Mouse (Mus musculus): ENCODE results near the gene Rab3gap2. TPM values are rescaled to one million over a fixed set of nuclear protein-coding genes. Genes with fewer than 3 reads are reported as not detected.

Gene Rab3gap2
- polyA plus RNA-seq, 1 experiment: 32.8 TPM

GRCm38 (mm10) chr1:185331983-185332430 lies 128.1 kb downstream of the Rab3gap2 start, which contains the start of gene Bpnt1:
Gene Bpnt1 (plus strand): TSS chr1:185332149.
- Histone ChIP-seq H3K4me1 (ENCODE audit: control insufficient read depth, insufficient read depth, low read length) (no peaks in the 10 kb centered on the region), H3K4me3 (ENCODE audit: low read depth, low read length) (peak within 1 kb of the TSS; percentile 74), H3K9ac (ENCODE audit: low read depth, poor library complexity, severe bottlenecking) (peak within 1 kb of the TSS; percentile 43), H3K9me3 (replicated peaks; ENCODE audit: control insufficient read depth, insufficient read depth, low read length, poor library complexity, severe bottlenecking) (no peaks in the 10 kb centered on the region; the same call in 1 of the 2 replicates), H3K27ac (ENCODE audit: insufficient read depth, low read length) (0 out of 2 replicates have a peak within 1 kb of the TSS, but pooled peaks have one; percentile 41), H3K27me3 (ENCODE audit: control insufficient read depth, insufficient read depth, low read length, poor library complexity, severe bottlenecking) (no peaks in the 10 kb centered on the region), H3K36me3 (ENCODE audit: control insufficient read depth, insufficient read depth, low read length, poor library complexity, severe bottlenecking) (no peaks in the 10 kb centered on the region)
- TF ChIP-seq CTCF (IDR thresholded peaks at IDR 0.05; ENCODE audit: low read depth, low read length) (no peak), POLR2A (IDR thresholded peaks at IDR 0.05; ENCODE audit: insufficient read depth, low read length) (peak; percentile 31)

GRCm38 (mm10) chr1:185333651-185334050 lies 129.7 kb downstream of the Rab3gap2 start:
- Histone ChIP-seq H3K36me3 (ENCODE audit: control insufficient read depth, insufficient read depth, low read length, poor library complexity, severe bottlenecking) (no peaks in the 10 kb centered on the region), H3K4me3 (ENCODE audit: low read depth, low read length) (no peak overlapping the region), H3K27ac (ENCODE audit: insufficient read depth, low read length) (no peak overlapping the region), H3K9ac (ENCODE audit: low read depth, poor library complexity, severe bottlenecking) (no peak overlapping the region), H3K27me3 (ENCODE audit: control insufficient read depth, insufficient read depth, low read length, poor library complexity, severe bottlenecking) (no peaks in the 10 kb centered on the region), H3K4me1 (ENCODE audit: control insufficient read depth, insufficient read depth, low read length) (no peaks in the 10 kb centered on the region), H3K9me3 (replicated peaks; ENCODE audit: control insufficient read depth, insufficient read depth, low read length, poor library complexity, severe bottlenecking) (no peaks in the 10 kb centered on the region)
- TF ChIP-seq CTCF (IDR thresholded peaks at IDR 0.05; ENCODE audit: low read depth, low read length): no peak

- Histone ChIP-seq H3K27ac (ENCODE audit: insufficient read depth, low read length) (no peak overlapping the region), H3K4me3 (ENCODE audit: low read depth, low read length) (no peak overlapping the region), H3K27me3 (ENCODE audit: control insufficient read depth, insufficient read depth, low read length, poor library complexity, severe bottlenecking) (no peaks in the 10 kb centered on the region), H3K36me3 (ENCODE audit: control insufficient read depth, insufficient read depth, low read length, poor library complexity, severe bottlenecking) (0 out of 2 replicates have a peak, but pooled peaks cover 2% of the 10 kb centered on the region), H3K9ac (ENCODE audit: low read depth, poor library complexity, severe bottlenecking) (no peak overlapping the region), H3K9me3 (replicated peaks; ENCODE audit: control insufficient read depth, insufficient read depth, low read length, poor library complexity, severe bottlenecking) (no peaks in the 10 kb centered on the region), H3K4me1 (ENCODE audit: control insufficient read depth, insufficient read depth, low read length) (no peaks in the 10 kb centered on the region)
- TF ChIP-seq CTCF (IDR thresholded peaks at IDR 0.05; ENCODE audit: low read depth, low read length) (no peak), POLR2A (IDR thresholded peaks at IDR 0.05; ENCODE audit: insufficient read depth, low read length) (no peak), EP300 (IDR thresholded peaks at IDR 0.05; ENCODE audit: insufficient read depth, low read depth, low read length) (no peak)
Measured at GRCm38 (mm10) chr1:185334136-185334535, 130.2 kb downstream of the Rab3gap2 start.

GRCm38 (mm10) chr1:185335231-185335765 lies 131.4 kb downstream of the Rab3gap2 start:
- H3K4me3 ChIP-seq (ENCODE audit: low read depth, low read length): no peak overlapping the region
- H3K9me3 ChIP-seq (replicated peaks; ENCODE audit: control insufficient read depth, insufficient read depth, low read length, poor library complexity, severe bottlenecking): no peaks in the 10 kb centered on the region
- 0 out of 2 replicates have a peak, but pooled peaks cover 2% of the 10 kb centered on the region for H3K36me3 ChIP-seq (ENCODE audit: control insufficient read depth, insufficient read depth, low read length, poor library complexity, severe bottlenecking)
- H3K27ac ChIP-seq (ENCODE audit: insufficient read depth, low read length): no peak overlapping the region
- TF ChIP-seq EP300 (IDR thresholded peaks at IDR 0.05; ENCODE audit: insufficient read depth, low read depth, low read length): no peak
- TF ChIP-seq CTCF (IDR thresholded peaks at IDR 0.05; ENCODE audit: low read depth, low read length): no peak
- TF ChIP-seq POLR2A (IDR thresholded peaks at IDR 0.05; ENCODE audit: insufficient read depth, low read length): no peak
- no peaks in the 10 kb centered on the region for H3K27me3 ChIP-seq (ENCODE audit: control insufficient read depth, insufficient read depth, low read length, poor library complexity, severe bottlenecking)
- no peaks in the 10 kb centered on the region for H3K4me1 ChIP-seq (ENCODE audit: control insufficient read depth, insufficient read depth, low read length)
- H3K9ac ChIP-seq (ENCODE audit: low read depth, poor library complexity, severe bottlenecking): no peak overlapping the region

Other genes with a start within 250 kb of the Rab3gap2 start
- gene Mark1, start 204.5 kb upstream of the Rab3gap2 start, polyA plus RNA-seq (2011; ENCODE audit: insufficient read depth, insufficient read length, low read depth, missing spikeins): 9.9 and 12.7 TPM in 2 replicates
- gene Iars2, start 125.3 kb downstream of the Rab3gap2 start, polyA plus RNA-seq (2011; ENCODE audit: insufficient read depth, insufficient read length, low read depth, missing spikeins): 55.5 and 57.9 TPM in 2 replicates
- gene Bpnt1, start 128.0 kb downstream of the Rab3gap2 start, polyA plus RNA-seq (2011; ENCODE audit: insufficient read depth, insufficient read length, low read depth, missing spikeins): 54.0 and 56.7 TPM in 2 replicates
- gene Eprs, start 158.9 kb downstream of the Rab3gap2 start, polyA plus RNA-seq (2011; ENCODE audit: insufficient read depth, insufficient read length, low read depth, missing spikeins): 179 and 189 TPM in 2 replicates